Mouse (Mus musculus): ENCODE measurements around the gene Mcm3. TPM values are rescaled to one million over a fixed set of nuclear protein-coding genes. Genes with fewer than 3 reads are reported as not detected.
"Not testable (repeated sequence)": the region's sequence is repeated elsewhere in the genome, so short reads cannot be mapped to it uniquely, and the experiment has no call there.

Mcm3 gene
- total and polyA plus RNA-seq, 2 experiments from 2014 or later, result 11.3 to 13.7 TPM

DNA sequence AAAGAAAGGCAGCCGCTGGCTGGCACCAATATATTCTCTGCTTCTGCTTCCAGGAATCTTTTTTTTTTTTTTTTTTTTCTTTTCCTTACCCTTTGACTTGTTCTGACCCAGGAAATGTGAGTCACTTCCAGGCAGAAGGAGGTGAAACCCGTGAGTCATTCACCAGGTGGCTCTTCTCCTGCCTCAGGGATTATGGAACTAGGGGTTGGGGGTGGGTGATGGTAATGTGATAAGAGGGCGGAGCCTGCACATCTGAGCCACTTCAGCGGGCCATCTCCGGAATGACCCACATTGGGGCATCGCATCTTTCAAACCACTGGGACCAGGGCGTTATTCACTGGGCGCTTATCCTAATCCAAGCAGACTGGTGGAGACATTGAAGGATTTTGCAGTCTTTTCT lies 33.1 kb downstream of the Mcm3 start:
- H3K4me3 ChIP-seq (ENCODE audit: low read depth, low read length), result no peak overlapping the region
- no peak overlapping the region for H3K9ac ChIP-seq
- no peaks in the 10 kb centered on the region for H3K4me1 ChIP-seq (ENCODE audit: insufficient read depth)
- H3K27ac ChIP-seq (ENCODE audit: low read depth, low read length), result no peak overlapping the region
- ATAC-seq, result no peak
- H3K4me2 ChIP-seq (ENCODE audit: low read depth), result no peak overlapping the region
- no peaks in the 10 kb centered on the region for H3K9me3 ChIP-seq (ENCODE audit: low read length)
- DNase-seq, result no peak
- no peaks in the 10 kb centered on the region for H3K27me3 ChIP-seq (ENCODE audit: insufficient read depth, low read length)
- 57% methylated on average over 8 of the region's 8 CpGs for WGBS
- no peaks in the 10 kb centered on the region for H3K36me3 ChIP-seq (ENCODE audit: insufficient read depth)
- TF ChIP-seq CTCF (IDR thresholded peaks at IDR 0.05; ENCODE audit: low read depth), result no peak

DNA sequence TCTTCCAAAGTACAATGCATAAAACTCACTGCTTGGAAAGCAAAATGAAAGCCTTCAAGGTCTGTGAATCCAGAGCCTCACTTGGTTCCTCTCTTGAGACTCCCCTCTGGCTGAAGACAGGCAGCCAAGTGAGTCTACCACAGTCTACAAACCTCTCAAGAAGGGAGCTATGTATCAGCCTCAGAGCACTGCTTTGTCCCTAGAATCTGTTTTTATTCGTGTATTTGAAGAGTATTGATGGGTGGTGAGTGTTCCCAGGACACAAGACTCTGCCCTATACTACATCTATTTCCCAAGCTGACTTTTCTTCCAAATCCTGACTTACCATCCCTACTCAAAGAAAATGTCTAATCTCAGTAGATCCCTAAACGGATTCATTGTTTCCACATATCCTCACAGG lies 41.7 kb downstream of the Mcm3 start:
- Histone ChIP-seq H3K4me3 (ENCODE audit: low read depth, low read length) (no peak overlapping the region), H3K4me1 (ENCODE audit: insufficient read depth) (no peaks in the 10 kb centered on the region), H3K9ac (no peak overlapping the region), H3K36me3 (ENCODE audit: insufficient read depth) (no peaks in the 10 kb centered on the region), H3K4me2 (ENCODE audit: low read depth) (no peak overlapping the region), H3K27ac (ENCODE audit: low read depth, low read length) (no peak overlapping the region), H3K9me3 (ENCODE audit: low read length) (no peaks in the 10 kb centered on the region), H3K27me3 (ENCODE audit: insufficient read depth, low read length) (no peaks in the 10 kb centered on the region)
- DNase-seq, result no peak
- no peak for ATAC-seq
- WGBS, result 78% methylated on average over 2 of the region's 2 CpGs
- no peak for TF ChIP-seq CTCF (IDR thresholded peaks at IDR 0.05; ENCODE audit: low read depth)

DNA sequence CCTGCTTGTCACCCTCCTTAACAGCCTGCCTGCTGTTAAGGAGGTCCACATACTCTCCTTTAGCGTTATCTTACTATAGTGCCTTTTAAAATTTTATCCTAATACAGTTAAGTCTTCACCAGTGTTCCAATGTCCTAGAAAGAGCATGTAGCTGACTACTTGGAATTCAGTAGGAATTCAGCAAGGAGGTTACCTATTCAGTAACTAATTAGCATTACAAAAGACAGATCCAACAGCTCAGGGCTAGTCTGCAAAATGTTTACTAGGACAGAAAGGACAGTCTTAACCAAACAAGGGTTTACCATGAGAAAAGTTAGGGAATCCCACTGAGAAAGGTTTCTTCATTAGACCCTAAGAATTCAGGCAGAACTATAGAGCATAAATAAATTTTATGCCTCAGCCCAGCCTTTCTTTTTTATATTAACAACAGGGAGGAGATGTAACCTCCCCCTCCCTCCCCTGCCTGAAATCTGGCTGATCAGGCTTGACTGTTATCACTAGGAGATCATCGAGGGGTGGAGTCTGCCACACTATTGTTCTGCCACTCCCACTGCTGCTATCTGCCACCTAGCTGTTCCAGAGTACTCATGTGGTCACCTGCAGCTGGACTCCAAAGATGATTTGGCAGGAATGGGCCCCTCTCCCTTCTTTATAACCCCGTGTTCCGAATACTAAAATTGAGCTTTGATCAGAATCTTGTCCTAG lies 45.9 kb downstream of the Mcm3 start:
- not testable (repeated sequence) for ATAC-seq; DNase-seq; H3K4me2 ChIP-seq (ENCODE audit: low read depth); H3K4me3 ChIP-seq (ENCODE audit: low read depth, low read length); H3K4me1 ChIP-seq (ENCODE audit: insufficient read depth); H3K27me3 ChIP-seq (ENCODE audit: insufficient read depth, low read length); H3K27ac ChIP-seq (ENCODE audit: low read depth, low read length); H3K9me3 ChIP-seq (ENCODE audit: low read length); H3K9ac ChIP-seq; H3K36me3 ChIP-seq (ENCODE audit: insufficient read depth)
- 81% methylated on average over 4 of the region's 4 CpGs for whole genome bisulfite sequencing

DNA sequence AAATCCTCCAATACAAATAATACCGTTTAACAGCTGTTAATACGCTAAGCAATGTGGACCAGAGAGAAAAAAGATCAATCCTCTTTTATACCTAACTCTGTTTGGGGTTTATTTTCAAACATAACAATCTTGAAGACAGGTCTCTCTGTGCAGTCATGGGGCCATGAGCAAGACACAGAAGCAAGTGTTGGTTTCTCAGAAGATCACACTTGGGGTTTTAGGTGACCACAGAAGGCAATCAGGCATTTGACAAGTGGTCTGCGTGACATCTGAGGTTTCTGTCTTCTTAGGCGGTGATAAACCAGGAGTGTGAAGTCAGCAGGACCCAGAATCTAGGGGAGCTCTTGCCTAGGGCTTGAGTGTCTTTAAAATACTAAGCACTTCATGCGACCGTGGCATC lies 53.6 kb downstream of the Mcm3 start:
- DNase-seq (no peak), ATAC-seq (no peak)
- Histone ChIP-seq H3K36me3 (ENCODE audit: insufficient read depth) (no peaks in the 10 kb centered on the region), H3K9ac (no peak overlapping the region), H3K4me2 (ENCODE audit: low read depth) (no peak overlapping the region), H3K27me3 (ENCODE audit: insufficient read depth, low read length) (no peaks in the 10 kb centered on the region), H3K27ac (ENCODE audit: low read depth, low read length) (no peak overlapping the region), H3K4me3 (ENCODE audit: low read depth, low read length) (no peak overlapping the region), H3K9me3 (ENCODE audit: low read length) (no peaks in the 10 kb centered on the region), H3K4me1 (ENCODE audit: insufficient read depth) (no peaks in the 10 kb centered on the region)
- 92% methylated on average over 6 of the region's 6 CpGs for WGBS
- TF ChIP-seq CTCF (IDR thresholded peaks at IDR 0.05; ENCODE audit: low read depth), result no peak

DNA sequence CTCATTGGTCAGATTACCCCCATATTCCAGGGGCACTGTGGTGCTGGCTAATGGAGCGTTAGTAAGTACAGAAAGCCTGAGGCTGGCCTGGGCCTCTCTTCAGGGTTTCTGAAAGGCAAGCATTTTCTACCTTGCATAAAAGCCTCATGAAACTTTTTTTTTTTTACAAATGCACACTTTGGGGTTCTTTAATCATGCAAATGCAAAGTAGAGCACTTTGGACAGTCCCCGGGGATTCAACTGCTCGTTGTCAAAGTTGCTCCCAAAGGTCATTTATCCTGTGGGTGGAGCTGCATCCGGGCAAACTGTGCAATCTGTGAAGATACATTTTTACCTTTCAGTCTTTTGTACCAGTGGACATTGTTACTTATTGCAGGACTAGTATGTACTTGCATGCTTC lies 58.7 kb downstream of the Mcm3 start:
- Histone ChIP-seq H3K4me1 (ENCODE audit: insufficient read depth) (no peaks in the 10 kb centered on the region), H3K4me3 (ENCODE audit: low read depth, low read length) (no peak overlapping the region), H3K27me3 (ENCODE audit: insufficient read depth, low read length) (no peaks in the 10 kb centered on the region), H3K9ac (no peak overlapping the region), H3K9me3 (ENCODE audit: low read length) (no peaks in the 10 kb centered on the region), H3K36me3 (ENCODE audit: insufficient read depth) (no peaks in the 10 kb centered on the region), H3K27ac (ENCODE audit: low read depth, low read length) (no peak overlapping the region), H3K4me2 (ENCODE audit: low read depth) (no peak overlapping the region)
- DNase-seq (no peak), ATAC-seq (no peak)
- WGBS, result 24% methylated on average over 4 of the region's 4 CpGs
- TF ChIP-seq CTCF (IDR thresholded peaks at IDR 0.05; ENCODE audit: low read depth), result no peak

DNA sequence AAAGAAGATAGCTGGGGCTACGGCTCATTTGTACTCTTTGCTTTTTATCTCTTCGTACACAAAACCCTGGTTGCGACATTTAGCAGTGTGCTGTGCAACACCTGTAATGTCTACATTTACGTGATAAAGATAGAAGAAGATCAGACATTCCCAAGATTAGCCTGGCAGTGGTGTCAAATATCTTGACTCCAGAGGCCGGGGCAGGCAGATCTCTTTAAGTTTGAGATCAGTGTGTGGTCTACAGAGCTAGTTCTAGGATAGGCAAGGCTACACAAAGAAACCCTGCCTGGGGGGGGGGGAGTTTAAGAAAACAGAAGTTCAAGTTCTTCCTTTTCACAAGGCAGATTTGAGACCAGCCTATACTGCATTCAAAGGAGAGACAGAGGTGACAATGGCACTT lies 59.8 kb downstream of the Mcm3 start:
- DNase-seq, result no peak
- Histone ChIP-seq H3K4me2 (ENCODE audit: low read depth) (no peak overlapping the region), H3K9ac (no peak overlapping the region), H3K9me3 (ENCODE audit: low read length) (no peaks in the 10 kb centered on the region), H3K4me3 (ENCODE audit: low read depth, low read length) (no peak overlapping the region), H3K27me3 (ENCODE audit: insufficient read depth, low read length) (no peaks in the 10 kb centered on the region), H3K4me1 (ENCODE audit: insufficient read depth) (no peaks in the 10 kb centered on the region), H3K36me3 (ENCODE audit: insufficient read depth) (no peaks in the 10 kb centered on the region), H3K27ac (ENCODE audit: low read depth, low read length) (no peak overlapping the region)
- WGBS, result 91% methylated on average over 5 of the region's 5 CpGs
- no peak for ATAC-seq
- TF ChIP-seq CTCF (IDR thresholded peaks at IDR 0.05; ENCODE audit: low read depth), result no peak

DNA sequence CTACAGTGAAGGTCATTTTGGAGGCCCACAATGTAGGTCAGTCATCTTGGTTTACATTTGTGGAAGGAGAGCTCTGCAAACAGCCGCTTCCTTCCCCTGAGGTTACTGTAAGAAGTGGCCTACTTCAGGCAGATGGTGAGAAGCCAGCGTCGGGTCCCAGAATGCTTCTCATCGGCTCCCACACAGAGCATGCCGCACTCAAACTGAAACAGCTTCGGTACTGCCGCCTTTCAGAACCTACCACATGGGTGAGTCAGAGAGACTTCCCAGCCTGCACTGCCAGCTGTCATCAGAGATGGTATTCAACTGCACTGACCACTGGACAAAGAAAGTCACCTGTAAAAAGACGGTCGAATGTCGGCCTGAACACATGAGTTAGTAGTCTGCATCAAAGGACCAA lies 60.3 kb downstream of the Mcm3 start:
- ATAC-seq, result no peak
- WGBS, result 91% methylated on average over 10 of the region's 10 CpGs
- no peaks in the 10 kb centered on the region for H3K27me3 ChIP-seq (ENCODE audit: insufficient read depth, low read length)

More for the DNA sequence above, 60.3 kb downstream of the Mcm3 start:
- no peaks in the 10 kb centered on the region for H3K9me3 ChIP-seq (ENCODE audit: low read length)
- no peaks in the 10 kb centered on the region for H3K4me1 ChIP-seq (ENCODE audit: insufficient read depth)
- H3K9ac ChIP-seq, result no peak overlapping the region
- DNase-seq, result no peak
- H3K4me3 ChIP-seq (ENCODE audit: low read depth, low read length), result no peak overlapping the region
- no peak overlapping the region for H3K4me2 ChIP-seq (ENCODE audit: low read depth)
- no peak overlapping the region for H3K27ac ChIP-seq (ENCODE audit: low read depth, low read length)
- TF ChIP-seq CTCF (IDR thresholded peaks at IDR 0.05; ENCODE audit: low read depth), result no peak
- H3K36me3 ChIP-seq (ENCODE audit: insufficient read depth), result no peaks in the 10 kb centered on the region

All from forebrain, postnatal 0 days (tissue).